Mouse (Mus musculus): ENCODE measurements around the gene Slc15a5. TPM values are rescaled to one million over a fixed set of nuclear protein-coding genes. Genes with fewer than 3 reads are reported as not detected.

Slc15a5 gene
- not detected for polyA plus RNA-seq (2015; fragmentation: Illumina TruSeq; extraction: RNeasy Lipid Tissue Mini Kit (QIAGEN cat#74804); ENCODE audit: insufficient read depth, low replicate concordance)

GRCm38 (mm10) chr6:138079816-138080215 is at the start of gene Slc15a5:
Gene Slc15a5 (minus strand): TSS chr6:138079916.

Other genes with a start within 250 kb of the Slc15a5 start
- gene Mgst1, start 60.4 kb upstream of the Slc15a5 start, polyA plus RNA-seq (2015; fragmentation: Illumina TruSeq; extraction: RNeasy Lipid Tissue Mini Kit (QIAGEN cat#74804); ENCODE audit: insufficient read depth, low replicate concordance): 55.6 TPM

Data from spleen, adult 10 weeks (tissue).